Mouse (Mus musculus): Measurements from ENCODE around the gene Ghr. TPM values are rescaled to one million over a fixed set of nuclear protein-coding genes. Genes with fewer than 3 reads are reported as not detected.

Ghr gene
- total RNA-seq, 2 experiments from 2014 or later = 60.6 to 64.7 TPM

GRCm38 (mm10) chr15:3452080-3452752 is 131.1 kb downstream of the Ghr start:
- no peak for DNase-seq (ENCODE audit: low spot score in 2 of 2)

DNA sequence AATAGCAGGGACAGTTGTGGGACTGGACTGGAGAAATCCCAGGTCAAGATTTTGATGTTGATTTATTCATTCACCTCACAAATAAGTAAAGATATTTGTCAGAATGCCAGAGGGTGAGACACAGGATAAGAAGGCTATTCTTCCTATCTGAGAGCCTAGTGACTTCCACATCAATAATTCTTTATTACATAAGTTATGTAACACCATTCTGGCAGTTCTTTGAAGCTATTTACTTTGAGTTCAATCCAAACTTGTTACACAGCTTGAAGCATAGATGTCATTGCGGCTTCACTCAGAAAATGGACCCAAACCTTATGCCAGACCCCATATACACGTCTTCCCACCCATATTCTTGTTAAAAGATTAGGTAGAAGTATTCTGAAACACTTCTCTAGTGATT is 133.7 kb downstream of the Ghr start:
- DNase-seq (ENCODE audit: low spot score in 2 of 2) = no peak

DNA sequence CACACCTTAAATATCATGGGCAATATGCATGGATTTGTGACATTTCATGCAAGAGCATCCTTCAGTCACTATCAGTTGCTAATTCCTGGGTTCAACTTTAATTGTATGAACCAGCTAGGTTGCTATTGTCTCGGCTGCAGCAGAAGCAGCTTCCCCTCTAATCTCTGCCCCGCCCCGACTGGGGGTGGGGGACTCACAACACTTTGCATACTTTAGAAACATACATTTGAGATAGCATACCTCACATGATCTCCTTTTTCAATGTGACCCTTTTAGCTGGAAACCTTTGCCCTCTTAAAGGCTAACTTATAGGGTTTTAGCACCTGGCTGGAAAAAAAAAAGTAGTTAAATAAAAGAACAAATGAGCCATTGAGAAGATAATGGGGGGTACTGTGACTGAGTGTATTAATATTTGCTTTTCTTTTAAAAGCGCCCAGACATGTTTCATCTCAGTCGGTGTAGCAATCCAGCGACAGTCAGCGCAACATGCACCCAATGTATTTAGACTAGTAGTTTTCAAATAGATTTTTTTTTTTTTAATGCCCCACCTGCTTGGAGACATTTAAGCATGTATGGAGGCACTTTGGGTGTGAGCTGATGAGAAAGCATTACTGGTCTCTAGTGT is 137.9 kb downstream of the Ghr start:
- no peak for DNase-seq (ENCODE audit: low spot score in 2 of 2)

- DNase-seq (ENCODE audit: low spot score in 2 of 2) = no peak
These were observed 138.8 kb downstream of the Ghr start for GRCm38 (mm10) chr15:3444448-3445020.

DNA sequence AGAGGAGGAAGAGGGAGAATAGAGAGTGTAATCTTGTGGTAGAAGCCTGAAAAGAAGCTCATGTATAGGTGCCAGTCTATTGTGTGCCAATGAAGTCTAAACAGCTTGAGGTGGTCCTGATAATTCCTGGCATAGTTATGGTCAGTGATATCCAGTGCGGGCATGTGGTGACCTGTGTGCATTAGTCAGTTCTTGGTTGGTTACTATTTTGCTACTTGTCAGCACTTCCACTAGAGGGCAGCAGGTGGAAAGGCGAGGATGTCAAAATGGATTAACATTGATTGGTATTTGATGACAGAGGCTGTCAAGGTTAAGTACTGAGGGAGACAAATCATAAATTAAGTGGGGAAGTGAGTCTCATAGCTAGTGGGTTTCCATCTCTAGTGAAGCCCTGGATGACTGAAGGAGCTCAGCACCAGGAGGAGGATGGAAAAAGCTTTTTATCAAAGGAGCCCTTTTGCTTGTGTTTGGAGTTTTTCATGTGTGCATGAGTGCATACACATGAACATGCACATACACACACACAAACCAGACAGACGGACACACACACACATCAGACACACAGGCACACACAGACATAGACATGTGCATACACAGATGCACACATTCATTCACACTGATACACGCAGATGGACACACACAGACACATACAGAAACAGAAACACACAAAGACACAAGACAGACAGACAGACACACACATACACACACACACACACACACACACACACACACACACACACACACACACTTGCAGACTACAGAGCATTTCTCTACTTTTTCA is 141.6 kb downstream of the Ghr start:
- DNase-seq (ENCODE audit: low spot score in 2 of 2) = peak in 1 of 2 experiments; percentile 8

GRCm38 (mm10) chr15:3437381-3437780 is 145.9 kb downstream of the Ghr start:
- DNase-seq (ENCODE audit: low spot score in 2 of 2) = no peak

DNA sequence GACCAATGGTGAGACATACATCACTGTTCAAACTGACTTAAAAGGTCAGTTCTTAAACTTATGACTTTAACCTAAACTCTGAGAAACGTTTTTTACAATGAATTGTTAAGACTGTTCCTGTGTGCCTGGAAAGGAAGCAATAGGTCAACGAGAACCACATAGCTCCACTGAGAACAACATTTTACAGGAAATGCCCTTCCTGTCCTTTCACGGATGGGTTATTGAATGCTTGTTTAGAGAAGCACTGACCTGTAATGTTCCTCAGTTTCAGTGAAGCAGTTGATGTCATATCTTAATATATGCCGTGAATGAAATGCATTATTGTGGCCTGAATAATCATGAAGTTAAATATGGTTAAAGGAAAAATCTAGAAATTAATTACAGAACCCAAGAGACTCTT is 147.7 kb downstream of the Ghr start:
- no peak for DNase-seq (ENCODE audit: low spot score in 2 of 2)

- DNase-seq (ENCODE audit: low spot score in 2 of 2) = no peak
These were observed 148.8 kb downstream of the Ghr start for GRCm38 (mm10) chr15:3434461-3434860.

GRCm38 (mm10) chr15:3433281-3433680 is 150.0 kb downstream of the Ghr start:
- no peak for DNase-seq (ENCODE audit: low spot score in 2 of 2)

DNA sequence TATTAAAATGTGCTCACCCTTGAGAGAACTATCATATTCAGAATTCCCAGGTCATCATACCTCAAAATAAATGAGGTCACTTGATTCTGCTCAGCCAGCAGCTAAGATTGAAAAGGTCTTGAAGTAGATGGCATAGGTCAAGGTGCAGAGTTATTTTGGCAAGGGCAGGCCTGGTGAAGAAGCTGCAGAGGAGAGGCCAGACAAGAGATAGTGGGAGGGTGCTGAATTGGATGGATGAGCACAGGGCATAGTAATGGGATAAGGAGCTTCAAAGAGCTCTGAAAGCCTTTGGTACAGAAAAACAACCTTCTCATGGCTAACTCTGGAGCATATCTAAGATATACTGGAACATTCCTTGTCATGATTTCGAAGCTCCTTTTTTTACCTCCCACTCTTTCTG is 150.5 kb downstream of the Ghr start:
- DNase-seq (ENCODE audit: low spot score in 2 of 2) = no peak

DNA sequence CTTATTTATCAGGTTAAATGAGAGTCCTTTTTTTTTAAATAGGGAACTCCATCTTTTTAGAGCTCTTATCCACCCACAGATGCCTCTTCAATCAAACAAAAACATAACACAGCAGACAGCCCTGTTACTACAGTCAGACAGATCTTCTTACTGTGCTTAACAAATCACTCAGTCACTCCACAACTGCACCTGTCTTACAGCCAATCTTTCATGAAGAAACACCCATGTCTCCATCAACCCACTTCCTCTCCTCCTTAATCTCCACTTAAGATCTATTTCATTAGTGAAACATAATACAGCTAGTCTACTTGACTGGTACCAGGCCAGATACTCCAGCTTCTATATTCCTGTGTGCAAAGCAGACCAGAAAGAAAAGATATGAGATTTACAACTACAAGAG is 153.9 kb downstream of the Ghr start:
- DNase-seq (ENCODE audit: low spot score in 2 of 2) = no peak

GRCm38 (mm10) chr15:3429001-3429400 is 154.3 kb downstream of the Ghr start:
- no peak for DNase-seq (ENCODE audit: low spot score in 2 of 2)

GRCm38 (mm10) chr15:3426401-3426800 is 156.9 kb downstream of the Ghr start:
- DNase-seq (ENCODE audit: low spot score in 2 of 2) = no peak

DNA sequence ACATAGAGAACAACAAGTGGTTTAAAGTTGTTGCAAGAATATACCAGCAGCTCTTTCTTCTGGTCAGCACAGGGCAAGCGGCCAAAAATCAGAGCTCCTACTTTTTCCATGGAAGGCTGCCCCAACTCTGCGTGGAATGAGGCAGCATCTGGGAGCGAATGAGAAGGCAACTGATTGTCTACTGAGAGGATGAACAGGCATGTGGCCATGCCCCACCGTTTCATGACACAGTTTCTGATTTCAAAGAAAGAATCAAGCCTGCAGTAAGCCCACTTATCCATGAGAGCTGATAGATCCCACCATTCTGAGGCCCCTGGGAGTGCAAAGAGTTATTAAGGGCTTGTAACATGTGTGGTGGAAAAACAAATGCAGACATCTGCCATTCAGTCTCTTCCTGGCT is 160.1 kb downstream of the Ghr start:
- DNase-seq (ENCODE audit: low spot score in 2 of 2) = no peak

GRCm38 (mm10) chr15:3417699-3418098 is 165.6 kb downstream of the Ghr start:
- DNase-seq (ENCODE audit: low spot score in 2 of 2) = no peak

DNA sequence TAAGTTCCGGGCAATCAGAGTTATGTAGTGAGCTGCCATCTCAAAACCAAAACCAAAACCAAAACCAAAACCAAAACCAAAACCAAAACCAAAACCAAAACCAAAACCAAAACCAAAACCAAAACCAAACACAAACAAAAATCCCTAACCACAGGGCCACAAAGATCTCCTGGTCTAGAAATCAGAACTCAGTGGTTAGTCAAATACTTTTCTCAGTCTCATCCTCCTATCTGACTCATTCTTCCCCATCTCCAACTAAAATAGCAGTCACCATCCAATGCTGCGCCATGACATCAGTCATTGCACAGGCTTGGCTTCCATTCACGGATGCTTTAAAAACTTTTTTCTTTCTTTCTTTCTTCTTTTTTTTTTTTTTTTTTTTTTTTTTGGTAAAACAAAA is 170.2 kb downstream of the Ghr start:
- no peak for DNase-seq (ENCODE audit: low spot score in 2 of 2)

DNA sequence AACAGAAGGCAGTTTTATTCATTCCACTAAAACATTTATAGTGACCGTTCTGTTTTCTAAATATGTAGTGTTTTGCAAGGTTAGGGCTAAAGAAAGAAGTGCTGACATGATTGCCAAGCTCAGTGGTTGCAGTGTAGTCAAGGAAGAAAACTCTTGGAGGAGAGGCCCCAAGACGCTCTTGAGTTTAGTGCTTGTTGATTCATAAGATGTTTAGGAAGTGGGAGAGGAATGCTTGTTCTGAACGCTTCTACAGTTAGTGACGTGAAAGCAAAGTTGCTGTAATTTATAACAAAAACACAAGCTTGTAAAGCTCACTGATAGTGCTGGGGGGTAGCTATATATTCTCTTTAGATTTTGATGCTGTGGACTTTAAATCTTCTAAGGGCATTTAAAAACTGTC is 174.8 kb downstream of the Ghr start:
- DNase-seq (ENCODE audit: low spot score in 2 of 2) = no peak

DNA sequence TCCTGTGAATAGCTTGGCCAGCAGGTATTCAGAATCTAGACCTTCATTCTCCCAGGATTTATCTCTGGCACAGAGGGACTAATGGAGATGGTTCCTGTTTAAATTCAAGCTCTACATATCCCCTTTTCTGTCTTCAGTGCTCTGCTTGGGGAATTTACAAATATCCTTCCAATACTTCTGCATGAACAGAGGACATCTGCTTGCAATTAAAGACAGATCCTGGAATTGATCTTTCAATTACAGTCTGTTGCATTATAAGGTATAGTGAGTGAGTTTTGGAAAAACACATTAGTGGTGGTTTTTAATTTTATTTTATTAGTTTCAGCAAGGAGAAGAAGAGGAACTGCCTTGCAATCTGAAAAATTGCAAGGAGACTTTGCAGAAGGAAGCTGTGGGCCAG is 184.1 kb downstream of the Ghr start:
- no peak for DNase-seq (ENCODE audit: low spot score in 2 of 2)

DNA sequence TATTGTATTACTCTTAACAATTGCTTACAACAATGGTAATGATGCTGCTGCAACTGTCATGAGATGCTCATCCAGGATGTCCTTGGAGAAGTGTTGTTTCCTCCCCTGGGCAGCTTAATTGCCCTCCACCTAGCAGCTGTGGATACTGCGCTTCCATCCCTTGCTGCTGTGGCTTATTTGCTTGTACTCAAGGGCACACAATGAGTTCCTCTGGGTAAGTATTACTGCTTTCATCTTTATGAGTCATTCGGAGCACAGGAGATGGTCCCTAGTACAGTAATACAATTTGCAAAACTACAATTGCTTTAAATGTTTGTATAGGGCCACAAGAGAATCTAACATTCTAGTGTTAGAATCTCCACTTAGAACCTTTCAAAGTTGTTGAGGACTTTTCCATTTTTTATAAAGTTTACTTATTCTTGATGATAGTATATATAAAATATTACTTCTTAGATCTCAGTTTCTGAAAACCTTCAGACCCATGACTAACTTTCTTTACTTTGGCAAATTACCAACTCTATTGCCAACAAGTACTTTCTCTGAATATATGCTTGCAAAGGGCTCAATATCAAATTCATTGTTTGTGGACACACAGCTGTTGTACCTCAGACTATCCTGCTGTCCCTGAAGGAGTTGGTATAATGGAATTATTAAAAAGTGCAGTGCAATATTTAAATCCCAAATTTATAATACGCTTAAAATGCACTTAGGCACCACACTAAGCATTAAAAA is 185.8 kb downstream of the Ghr start:
- no peak for DNase-seq (ENCODE audit: low spot score in 2 of 2)

- no peak for DNase-seq (ENCODE audit: low spot score in 2 of 2)
These were observed 187.1 kb downstream of the Ghr start for GRCm38 (mm10) chr15:3396149-3396548.

DNA sequence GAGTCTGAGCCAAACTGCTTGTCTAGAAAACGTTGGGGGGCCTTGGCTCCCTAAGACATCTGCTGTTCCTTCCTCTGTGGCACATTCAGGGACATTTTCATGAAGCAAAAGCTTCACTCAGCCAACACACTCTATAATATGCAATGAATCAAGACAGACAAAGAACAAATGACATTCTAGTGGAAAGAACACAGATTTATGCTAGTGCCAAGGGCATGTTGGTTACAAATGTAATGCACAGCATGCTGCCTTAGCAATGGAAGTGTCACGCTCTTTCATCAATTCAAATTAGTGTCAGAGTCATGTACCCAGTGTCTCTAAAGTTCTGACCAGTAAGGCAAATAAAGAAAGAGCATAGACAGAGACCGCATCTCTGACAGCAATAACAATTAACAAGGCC is 187.6 kb downstream of the Ghr start:
- DNase-seq (ENCODE audit: low spot score in 2 of 2) = no peak

All from adrenal gland, postnatal 4 days (tissue).